Mouse (Mus musculus) myocyte (in vitro differentiated cells): ENCODE measurements at regions not wholly inside any gene's neighbourhood (a gene's known extent, or its start where the extent isn't known, plus 50 kb on each side); places are given as distances from the start of the nearest gene placed in this dataset.

Experiments used
- H3K27me3 ChIP-seq: one replicate; pipeline ENCODE4 v1.6.1; 2011; ENCODE audit not compliant: control insufficient read depth, insufficient read depth, insufficient read length
- H3K36me3 ChIP-seq: one replicate; pipeline ENCODE4 v1.6.1; 2011; ENCODE audit not compliant: control insufficient read depth, insufficient read depth
- H3K4me2 ChIP-seq: one replicate; pipeline ENCODE4 v1.6.1; 2011; ENCODE audit warnings: low read depth, control low read depth
- H3K4me3 ChIP-seq: one replicate; pipeline ENCODE4 v1.5.1; 2011; ENCODE audit warnings: mild to moderate bottlenecking, control low read depth, moderate library complexity
- H3K79me2 ChIP-seq: one replicate; pipeline ENCODE4 v1.6.1; 2011; ENCODE audit not compliant: control insufficient read depth, insufficient read depth
- H3ac ChIP-seq: one replicate; pipeline ENCODE4 v1.6.1; 2011; ENCODE audit not compliant: control insufficient read depth, insufficient read length
- CEBPB ChIP-seq: IDR thresholded peaks from 2 replicates; pipeline ENCODE4 v1.6.1; 2011; ENCODE audit warnings: mild to moderate bottlenecking, moderate library complexity; ENCODE audit not compliant: poor library complexity, insufficient read depth, severe bottlenecking
- E2F4 ChIP-seq: IDR thresholded peaks from one replicate; pipeline ENCODE4 v1.6.1; 2011; ENCODE audit warnings: mild to moderate bottlenecking, control low read depth, moderate library complexity; ENCODE audit not compliant: insufficient read depth
- MAX ChIP-seq: IDR thresholded peaks from one replicate; pipeline ENCODE4 v1.6.1; 2011; ENCODE audit warnings: low read depth, mild to moderate bottlenecking, control low read depth
- MYOD1 ChIP-seq, 3 experiments: IDR thresholded peaks; one replicate each; pipeline ENCODE4 v1.6.1; 2011; ENCODE audit warnings: control low read depth in 2 of 3, low read depth in 2 of 3, mild to moderate bottlenecking in 2 of 3, moderate library complexity in 1 of 3; ENCODE audit not compliant: insufficient read length in 2 of 3, control insufficient read depth in 1 of 3
- MYOG ChIP-seq, 3 experiments: IDR thresholded peaks; one replicate each; pipeline ENCODE4 v1.6.1; 2011; ENCODE audit warnings: control low read depth in 2 of 3, low read depth in 2 of 3, mild to moderate bottlenecking in 2 of 3; ENCODE audit not compliant: insufficient read length in 2 of 3, control insufficient read depth in 1 of 3, insufficient read depth in 1 of 3
- POLR2A ChIP-seq: IDR thresholded peaks from one replicate; pipeline ENCODE4 v1.6.1; 2011; ENCODE audit warnings: low read depth, mild to moderate bottlenecking, control low read depth, moderate library complexity; ENCODE audit not compliant: insufficient read length
- POLR2AphosphoS2 ChIP-seq: IDR thresholded peaks from one replicate; pipeline ENCODE4 v1.6.1; 2011; ENCODE audit warnings: low read depth, control low read depth; ENCODE audit not compliant: insufficient read length
- REST ChIP-seq: IDR thresholded peaks from one replicate; pipeline ENCODE4 v1.6.1; 2011; ENCODE audit warnings: mild to moderate bottlenecking, control low read depth, moderate library complexity; ENCODE audit not compliant: insufficient read depth, insufficient read length
- SRF ChIP-seq: IDR thresholded peaks from one replicate; pipeline ENCODE4 v1.6.1; 2011; ENCODE audit warnings: low read depth; ENCODE audit not compliant: control insufficient read depth, insufficient read length
- TCF12 ChIP-seq: IDR thresholded peaks from one replicate; pipeline ENCODE4 v1.6.1; 2011; ENCODE audit warnings: mild to moderate bottlenecking, control low read depth; ENCODE audit not compliant: poor library complexity, insufficient read depth, severe bottlenecking
- TCF3 ChIP-seq: IDR thresholded peaks from one replicate; pipeline ENCODE4 v1.6.1; 2011; ENCODE audit warnings: low read depth, control low read depth; ENCODE audit not compliant: insufficient read length
- USF1 ChIP-seq: IDR thresholded peaks from one replicate; pipeline ENCODE4 v1.6.1; 2011; ENCODE audit warnings: low read depth, mild to moderate bottlenecking, control low read depth, moderate library complexity

GRCm38 (mm10) chr15:9864778-9865177 is 116.1 kb upstream of the Spef2 start:
- H3K36me3 ChIP-seq, result no peaks in the 10 kb centered on the region
- H3ac ChIP-seq, result no peak overlapping the region
- no peak overlapping the region for H3K4me2 ChIP-seq
- H3K27me3 ChIP-seq, result no peaks in the 10 kb centered on the region
- no peaks in the 10 kb centered on the region for H3K79me2 ChIP-seq
- TF ChIP-seq TCF12 (no peak), E2F4 (no peak), POLR2A (no peak), CEBPB (0 out of 2 replicates have a peak, but pooled peaks have one; percentile 14)
- H3K4me3 ChIP-seq, result no peak overlapping the region

- H3K4me3 ChIP-seq, result no peak overlapping the region
- no peaks in the 10 kb centered on the region for H3K79me2 ChIP-seq
- H3K27me3 ChIP-seq, result no peaks in the 10 kb centered on the region
- no peak overlapping the region for H3ac ChIP-seq
- no peaks in the 10 kb centered on the region for H3K36me3 ChIP-seq
- no peak overlapping the region for H3K4me2 ChIP-seq
- TF ChIP-seq MYOG (IDR thresholded peaks at IDR 0.05; ENCODE audit: control insufficient read depth in 1 of 3, insufficient read depth in 1 of 3, insufficient read length in 2 of 3, low read depth in 2 of 3) (no peak), USF1 (no peak), E2F4 (no peak), SRF (no peak), POLR2A (no peak), TCF12 (no peak), MAX (no peak), MYOD1 (IDR thresholded peaks at IDR 0.05; ENCODE audit: control insufficient read depth in 1 of 3, insufficient read length in 2 of 3, low read depth in 2 of 3) (no peak), CEBPB (no peak), TCF3 (no peak), REST (no peak)
These were observed 113.2 kb upstream of the Spef2 start for GRCm38 (mm10) chr15:9861825-9862224.

- Histone ChIP-seq H3K36me3 (no peaks in the 10 kb centered on the region), H3K4me3 (no peak overlapping the region), H3K79me2 (no peaks in the 10 kb centered on the region), H3K27me3 (no peaks in the 10 kb centered on the region), H3K4me2 (no peak overlapping the region), H3ac (no peak overlapping the region)
- TF ChIP-seq SRF, result no peak
- no peak for TF ChIP-seq POLR2AphosphoS2
- TF ChIP-seq MYOD1 (IDR thresholded peaks at IDR 0.05; ENCODE audit: control insufficient read depth in 1 of 3, insufficient read length in 2 of 3, low read depth in 2 of 3), result no peak
- TF ChIP-seq POLR2A, result no peak
- no peak for TF ChIP-seq E2F4
These were observed 91.0 kb upstream of the Spef2 start for GRCm38 (mm10) chr15:9839681-9840080.

GRCm38 (mm10) chr15:9835096-9835495 is 86.4 kb upstream of the Spef2 start:
- TF ChIP-seq USF1 (no peak), TCF3 (no peak), REST (no peak), CEBPB (no peak), TCF12 (no peak), MYOG (IDR thresholded peaks at IDR 0.05; ENCODE audit: control insufficient read depth in 1 of 3, insufficient read depth in 1 of 3, insufficient read length in 2 of 3, low read depth in 2 of 3) (no peak), SRF (no peak), MYOD1 (IDR thresholded peaks at IDR 0.05; ENCODE audit: control insufficient read depth in 1 of 3, insufficient read length in 2 of 3, low read depth in 2 of 3) (no peak), MAX (no peak), POLR2AphosphoS2 (no peak), POLR2A (no peak), E2F4 (no peak)
- H3ac ChIP-seq, result no peak overlapping the region

GRCm38 (mm10) chr15:9804469-9804868 is 55.8 kb upstream of the Spef2 start:
- TF ChIP-seq TCF12 (no peak), SRF (no peak), USF1 (no peak), REST (no peak), MYOD1 (IDR thresholded peaks at IDR 0.05; ENCODE audit: control insufficient read depth in 1 of 3, insufficient read length in 2 of 3, low read depth in 2 of 3) (no peak), POLR2A (no peak), MAX (no peak), CEBPB (no peak), TCF3 (no peak), POLR2AphosphoS2 (no peak), E2F4 (no peak), MYOG (IDR thresholded peaks at IDR 0.05; ENCODE audit: control insufficient read depth in 1 of 3, insufficient read depth in 1 of 3, insufficient read length in 2 of 3, low read depth in 2 of 3) (no peak)
- Histone ChIP-seq H3K79me2 (no peaks in the 10 kb centered on the region), H3K36me3 (no peaks in the 10 kb centered on the region), H3K27me3 (no peaks in the 10 kb centered on the region), H3K4me3 (no peak overlapping the region), H3ac (no peak overlapping the region), H3K4me2 (no peak overlapping the region)

More at GRCm38 (mm10) chr15:9835096-9835495, 86.4 kb upstream of the Spef2 start:
- Histone ChIP-seq H3K4me2 (no peak overlapping the region), H3K36me3 (no peaks in the 10 kb centered on the region), H3K27me3 (no peaks in the 10 kb centered on the region), H3K79me2 (no peaks in the 10 kb centered on the region), H3K4me3 (no peak overlapping the region)
